Mouse (Mus musculus): ENCODE data around the gene Gm37240. TPM values are rescaled to one million over a fixed set of nuclear protein-coding genes. Genes with fewer than 3 reads are reported as not detected.

The Gm37240 gene
- polyA plus RNA-seq, 1 experiment, result 1.9 TPM

GRCm38 (mm10) chr3:85299649-85300550 is 587.4 kb downstream of the Gm37240 start:
- H3K27ac ChIP-seq (ENCODE audit: insufficient read depth, low read length), result no peak overlapping the region
- TF ChIP-seq CTCF (IDR thresholded peaks at IDR 0.05; ENCODE audit: borderline replicate concordance, insufficient read depth, low read length) (no peak), POLR2A (IDR thresholded peaks at IDR 0.05; ENCODE audit: low read depth, low read length) (no peak)

GRCm38 (mm10) chr3:85295229-85295628 is 592.1 kb downstream of the Gm37240 start:
- Histone ChIP-seq H3K27ac (ENCODE audit: insufficient read depth, low read length) (no peak overlapping the region), H3K4me1 (ENCODE audit: control insufficient read depth, insufficient read depth, low read length) (no peaks in the 10 kb centered on the region), H3K4me3 (ENCODE audit: insufficient read depth, low read length) (no peak overlapping the region)
- no peak for TF ChIP-seq CTCF (IDR thresholded peaks at IDR 0.05; ENCODE audit: borderline replicate concordance, insufficient read depth, low read length)
- no peak for TF ChIP-seq POLR2A (IDR thresholded peaks at IDR 0.05; ENCODE audit: low read depth, low read length)

More at GRCm38 (mm10) chr3:85299649-85300550, 587.4 kb downstream of the Gm37240 start:
- Histone ChIP-seq H3K4me1 (ENCODE audit: control insufficient read depth, insufficient read depth, low read length) (no peaks in the 10 kb centered on the region), H3K4me3 (ENCODE audit: insufficient read depth, low read length) (no peak overlapping the region)

GRCm38 (mm10) chr3:85287627-85288026 is 599.7 kb downstream of the Gm37240 start:
- Histone ChIP-seq H3K4me1 (ENCODE audit: control insufficient read depth, insufficient read depth, low read length) (peaks cover 6% of the 10 kb centered on the region), H3K27ac (ENCODE audit: insufficient read depth, low read length) (no peak overlapping the region), H3K4me3 (ENCODE audit: insufficient read depth, low read length) (no peak overlapping the region)
- TF ChIP-seq POLR2A (IDR thresholded peaks at IDR 0.05; ENCODE audit: low read depth, low read length) (no peak), CTCF (IDR thresholded peaks at IDR 0.05; ENCODE audit: borderline replicate concordance, insufficient read depth, low read length) (no peak)

GRCm38 (mm10) chr3:85284483-85284882 is 602.8 kb downstream of the Gm37240 start:
- no peak overlapping the region for H3K4me3 ChIP-seq (ENCODE audit: insufficient read depth, low read length)
- TF ChIP-seq POLR2A (IDR thresholded peaks at IDR 0.05; ENCODE audit: low read depth, low read length), result no peak
- TF ChIP-seq CTCF (IDR thresholded peaks at IDR 0.05; ENCODE audit: borderline replicate concordance, insufficient read depth, low read length), result no peak

GRCm38 (mm10) chr3:85282816-85283215 is 604.5 kb downstream of the Gm37240 start:
- Histone ChIP-seq H3K4me3 (ENCODE audit: insufficient read depth, low read length) (no peak overlapping the region), H3K4me1 (ENCODE audit: control insufficient read depth, insufficient read depth, low read length) (peaks cover 6% of the 10 kb centered on the region), H3K27ac (ENCODE audit: insufficient read depth, low read length) (no peak overlapping the region)
- no peak for TF ChIP-seq CTCF (IDR thresholded peaks at IDR 0.05; ENCODE audit: borderline replicate concordance, insufficient read depth, low read length)

More at GRCm38 (mm10) chr3:85284483-85284882, 602.8 kb downstream of the Gm37240 start:
- H3K4me1 ChIP-seq (ENCODE audit: control insufficient read depth, insufficient read depth, low read length), result peaks cover 6% of the 10 kb centered on the region
- H3K27ac ChIP-seq (ENCODE audit: insufficient read depth, low read length), result peak overlapping the region; percentile 68

GRCm38 (mm10) chr3:85275075-85275474 is 612.2 kb downstream of the Gm37240 start:
- Histone ChIP-seq H3K27ac (ENCODE audit: insufficient read depth, low read length) (peak overlapping the region; percentile 30; the same call in 1 of the 2 replicates), H3K4me1 (ENCODE audit: control insufficient read depth, insufficient read depth, low read length) (no peaks in the 10 kb centered on the region; the same call in 1 of the 2 replicates), H3K4me3 (ENCODE audit: insufficient read depth, low read length) (no peak overlapping the region)
- no peak for TF ChIP-seq CTCF (IDR thresholded peaks at IDR 0.05; ENCODE audit: borderline replicate concordance, insufficient read depth, low read length)
- no peak for TF ChIP-seq POLR2A (IDR thresholded peaks at IDR 0.05; ENCODE audit: low read depth, low read length)

GRCm38 (mm10) chr3:85271491-85271890 is 615.8 kb downstream of the Gm37240 start:
- Histone ChIP-seq H3K27ac (ENCODE audit: insufficient read depth, low read length) (no peak overlapping the region), H3K4me1 (ENCODE audit: control insufficient read depth, insufficient read depth, low read length) (no peaks in the 10 kb centered on the region; the same call in 1 of the 2 replicates), H3K4me3 (ENCODE audit: insufficient read depth, low read length) (no peak overlapping the region)
- TF ChIP-seq CTCF (IDR thresholded peaks at IDR 0.05; ENCODE audit: borderline replicate concordance, insufficient read depth, low read length) (no peak), POLR2A (IDR thresholded peaks at IDR 0.05; ENCODE audit: low read depth, low read length) (no peak)

GRCm38 (mm10) chr3:85264963-85265362 is 622.4 kb downstream of the Gm37240 start:
- H3K4me1 ChIP-seq (ENCODE audit: control insufficient read depth, insufficient read depth, low read length), result no peaks in the 10 kb centered on the region
- no peak overlapping the region for H3K4me3 ChIP-seq (ENCODE audit: insufficient read depth, low read length)
- no peak overlapping the region for H3K27ac ChIP-seq (ENCODE audit: insufficient read depth, low read length)
- TF ChIP-seq CTCF (IDR thresholded peaks at IDR 0.05; ENCODE audit: borderline replicate concordance, insufficient read depth, low read length), result no peak
- TF ChIP-seq POLR2A (IDR thresholded peaks at IDR 0.05; ENCODE audit: low read depth, low read length), result no peak

- no peaks in the 10 kb centered on the region for H3K4me1 ChIP-seq (ENCODE audit: control insufficient read depth, insufficient read depth, low read length)
- H3K27ac ChIP-seq (ENCODE audit: insufficient read depth, low read length), result no peak overlapping the region
- TF ChIP-seq POLR2A (IDR thresholded peaks at IDR 0.05; ENCODE audit: low read depth, low read length), result no peak
- TF ChIP-seq CTCF (IDR thresholded peaks at IDR 0.05; ENCODE audit: borderline replicate concordance, insufficient read depth, low read length), result no peak
- H3K4me3 ChIP-seq (ENCODE audit: insufficient read depth, low read length), result no peak overlapping the region
These were observed 622.8 kb downstream of the Gm37240 start for GRCm38 (mm10) chr3:85264546-85264945.

GRCm38 (mm10) chr3:85254526-85254925 is 632.8 kb downstream of the Gm37240 start:
- H3K4me3 ChIP-seq (ENCODE audit: insufficient read depth, low read length), result no peak overlapping the region
- TF ChIP-seq CTCF (IDR thresholded peaks at IDR 0.05; ENCODE audit: borderline replicate concordance, insufficient read depth, low read length) (no peak), POLR2A (IDR thresholded peaks at IDR 0.05; ENCODE audit: low read depth, low read length) (no peak)
- H3K4me1 ChIP-seq (ENCODE audit: control insufficient read depth, insufficient read depth, low read length), result no peaks in the 10 kb centered on the region
- H3K27ac ChIP-seq (ENCODE audit: insufficient read depth, low read length), result no peak overlapping the region
